Mouse (Mus musculus) CH12.LX (cell line): ENCODE results near the gene Prph2. TPM values are rescaled to one million over a fixed set of nuclear protein-coding genes. Genes with fewer than 3 reads are reported as not detected.

Experiments
- DNase-seq: peaks from one replicate; pipeline ENCODE4 v3.0.0-alpha.2; 2013; ENCODE audit errors: extremely low read depth
- H3K27ac ChIP-seq: 2 replicates; pipeline ENCODE4 v1.5.1; 2012; ENCODE audit warnings: low read depth, mild to moderate bottlenecking, control low read depth, moderate library complexity; ENCODE audit not compliant: insufficient read depth
- H3K27me3 ChIP-seq: replicated peaks from 2 replicates; pipeline ENCODE3; 2012; ENCODE audit warnings: inconsistent platforms
- H3K36me3 ChIP-seq, 2 experiments: replicated peaks in 1 of 2; 2 replicates each; pipeline versions ENCODE3 to v1.6.1; 2012; ENCODE audit warnings: inconsistent platforms in 1 of 2, low read length in 1 of 2, mild to moderate bottlenecking in 1 of 2, mixed read lengths in 1 of 2, moderate library complexity in 1 of 2; ENCODE audit not compliant: control insufficient read depth in 1 of 2, insufficient read depth in 1 of 2
- H3K4me1 ChIP-seq, 2 experiments: 2 replicates each; pipeline ENCODE4 v1.6.1; 2012; ENCODE audit warnings: inconsistent platforms in 1 of 2, moderate library complexity in 1 of 2; ENCODE audit not compliant: insufficient read depth in 2 of 2, control insufficient read depth in 1 of 2
- H3K4me2 ChIP-seq: 2 replicates; pipeline ENCODE4 v1.6.1; 2012; ENCODE audit warnings: low read depth, mild to moderate bottlenecking, control low read depth; ENCODE audit not compliant: poor library complexity, insufficient read depth, severe bottlenecking
- H3K4me3 ChIP-seq, 3 experiments: fragments of 150-350 bp in 1 of 3; sonication (generic) in 1 of 3; replicated peaks in 1 of 3; 2 replicates each; pipeline versions ENCODE3 to v1.5.1; 2011 to 2012; ENCODE audit warnings: low read depth in 2 of 3, low read length in 2 of 3, mild to moderate bottlenecking in 2 of 3, moderate library complexity in 2 of 3, control low read depth in 1 of 3, improper control_type of control experiment in 1 of 3, inconsistent platforms in 1 of 3, mixed read lengths in 1 of 3; ENCODE audit not compliant: poor library complexity in 1 of 3
- H3K79me2 ChIP-seq: replicated peaks from 2 replicates; pipeline ENCODE4 v1.6.1; 2012; ENCODE audit warnings: mild to moderate bottlenecking, moderate library complexity; ENCODE audit not compliant: control insufficient read depth, poor library complexity, insufficient read depth, severe bottlenecking; ENCODE audit errors: extremely low read depth
- H3K9ac ChIP-seq: 2 replicates; pipeline ENCODE4 v1.6.1; 2012; ENCODE audit warnings: low read depth, mild to moderate bottlenecking, control low read depth, moderate library complexity; ENCODE audit not compliant: insufficient read depth
- H3K9me3 ChIP-seq: replicated peaks from 2 replicates; pipeline ENCODE3; 2012; ENCODE audit warnings: low read length, inconsistent platforms, mixed read lengths
- BHLHE40 ChIP-seq: IDR thresholded peaks from 2 replicates; pipeline ENCODE4 v1.6.1; 2011; ENCODE audit warnings: mild to moderate bottlenecking, low read depth, low read length, improper control_type of control experiment
- CHD1 ChIP-seq: IDR thresholded peaks from 2 replicates; pipeline ENCODE4 v1.6.1; 2012; ENCODE audit warnings: low read depth, low read length, improper control_type of control experiment, inconsistent platforms
- CTCF ChIP-seq, 2 experiments: IDR thresholded peaks in 1 of 2; conservative IDR thresholded peaks in 1 of 2; 2 replicates each; pipeline ENCODE4 v1.5.1; 2011 to 2012; ENCODE audit warnings: low read depth in 2 of 2, low read length in 2 of 2, improper control_type of control experiment in 1 of 2, inconsistent platforms in 1 of 2, mild to moderate bottlenecking in 1 of 2, moderate library complexity in 1 of 2
- EP300 ChIP-seq: IDR thresholded peaks from 2 replicates; pipeline ENCODE4 v1.6.1; 2011; ENCODE audit warnings: low read length, improper control_type of control experiment
- JUN ChIP-seq: IDR thresholded peaks from 2 replicates; pipeline ENCODE4 v1.6.1; 2011; ENCODE audit warnings: low read depth, mild to moderate bottlenecking, low read length, improper control_type of control experiment, moderate library complexity; ENCODE audit not compliant: insufficient read depth
- MAFK ChIP-seq: IDR thresholded peaks from 2 replicates; pipeline ENCODE4 v1.6.1; 2011; ENCODE audit warnings: low read length, improper control_type of control experiment; ENCODE audit not compliant: insufficient replicate concordance
- MAZ ChIP-seq: IDR thresholded peaks from 2 replicates; pipeline ENCODE4 v1.6.1; 2012; ENCODE audit warnings: low read depth, mild to moderate bottlenecking, inconsistent platforms, low read length, improper control_type of control experiment, moderate library complexity
- MEF2A ChIP-seq: IDR thresholded peaks from 2 replicates; pipeline ENCODE4 v1.6.1; 2014; ENCODE audit warnings: low read depth, mild to moderate bottlenecking, inconsistent platforms, low read length, improper control_type of control experiment, borderline replicate concordance
- MYC ChIP-seq: IDR thresholded peaks from 2 replicates; pipeline ENCODE4 v1.6.1; 2011; ENCODE audit warnings: low read depth, mild to moderate bottlenecking, improper control_type of control experiment, low read length
- PAX5 ChIP-seq: IDR thresholded peaks from 2 replicates; pipeline ENCODE4 v1.6.1; 2012; ENCODE audit warnings: low read length, inconsistent platforms, mixed read lengths
- SMC3 ChIP-seq: IDR thresholded peaks from 2 replicates; pipeline ENCODE4 v1.6.1; 2011; ENCODE audit warnings: low read depth, low read length, improper control_type of control experiment
- ZMIZ1 ChIP-seq: IDR thresholded peaks from 2 replicates; pipeline ENCODE4 v1.6.1; 2012; ENCODE audit warnings: low read depth, mild to moderate bottlenecking, inconsistent platforms, low read length, improper control_type of control experiment
- dilution Hi-C: fragments of 300-500 bp; cut with MboI; formaldehyde crosslinking; loops from 2 replicates; pipeline ENCODE4 v1.14.3; 2020; ENCODE audit warnings: low sequenced_read_pairs; ENCODE audit not compliant: extremely low pct_unique_long_range_greater_than_20kb, extremely low pct_ligation_motif_present
- in situ Hi-C: fragments of 300-500 bp; cut with MboI; formaldehyde crosslinking; loops from 3 replicates; pipeline ENCODE4 v1.14.3; 2019; ENCODE audit warnings: low sequenced_read_pairs, low pct_ligation_motif_present, low pct_unique_long_range_greater_than_20kb, mixed read lengths
- polyA plus RNA-seq: library from polyadenylated mRNA; unstranded; fragments of >175 nt; gene quantifications from 2 replicates; pipeline ENCODE4 v1.2.1, GENCODE M21; 2012; ENCODE audit warnings: low read depth; ENCODE audit not compliant: insufficient read length
- total RNA-seq, 2 experiments: library from RNA; depleted of rRNA; stranded (reverse); fragments of 300-350 nt in 1 of 2; fragments of >200 nt in 1 of 2; gene quantifications; 2 replicates each; pipeline ENCODE4 v1.2.3; 2012 to 2014

The Prph2 gene
- total and polyA plus RNA-seq, 3 experiments: not detected

DNA sequence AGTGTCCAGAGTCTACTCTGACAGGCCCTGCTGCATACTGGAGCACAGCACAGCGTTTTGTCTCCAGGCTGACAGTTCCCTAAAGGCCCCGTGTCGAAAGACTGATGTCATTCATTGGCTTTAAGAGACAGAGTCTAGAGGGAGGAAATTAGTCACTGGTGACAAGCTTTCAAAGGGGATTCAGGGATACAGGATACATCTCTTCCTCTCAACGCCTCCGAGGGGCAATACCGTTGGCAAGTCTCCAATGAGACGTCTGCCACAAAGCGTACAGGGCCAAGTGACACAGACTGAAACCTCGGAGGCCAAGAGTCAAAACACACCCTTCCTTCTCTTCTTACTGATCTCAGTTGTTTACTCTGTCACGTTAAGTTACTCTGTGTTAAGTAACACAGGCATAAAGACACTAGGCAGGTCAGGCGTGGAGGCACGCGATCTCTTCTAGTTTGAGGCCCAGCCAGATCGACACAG lies 30.4 kb upstream of the Prph2 start (continued):
- no peak for TF ChIP-seq MAFK
- 0 out of 2 replicates have a peak, but pooled peaks have one; percentile 13 for TF ChIP-seq MAZ
- no peak for TF ChIP-seq ZMIZ1
- TF ChIP-seq MYC: no peak

DNA sequence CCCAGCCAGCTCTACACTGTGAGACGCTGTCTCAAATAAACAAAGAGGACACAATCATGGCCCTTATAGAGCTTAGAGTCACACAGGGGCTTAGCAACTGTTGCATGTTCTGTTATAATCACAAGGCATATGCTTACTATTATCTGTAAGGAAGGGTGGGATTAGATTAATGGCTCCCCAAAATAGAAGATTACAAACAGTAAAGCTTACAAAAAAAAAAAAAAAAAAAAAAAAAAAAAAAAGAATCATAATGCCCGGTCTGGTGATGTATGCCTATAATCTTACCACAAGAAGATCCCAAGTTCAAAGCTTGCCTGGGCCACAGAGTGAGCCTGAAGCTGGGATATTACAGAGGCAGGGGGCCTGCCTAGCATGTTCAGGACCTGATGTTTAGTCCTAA lies 29.9 kb upstream of the Prph2 start:
- H3K27ac ChIP-seq: no peak overlapping the region
- no peak for TF ChIP-seq CHD1
- no peak for TF ChIP-seq PAX5
- TF ChIP-seq SMC3: no peak
- no peak overlapping the region for H3K4me3 ChIP-seq
- H3K79me2 ChIP-seq: no peaks in the 10 kb centered on the region
- peak overlapping the region; percentile 23; the same call in 1 of the 2 replicates for H3K4me2 ChIP-seq
- H3K9me3 ChIP-seq: no peaks in the 10 kb centered on the region
- no peak for DNase-seq
- H3K27me3 ChIP-seq: no peaks in the 10 kb centered on the region
- H3K4me1 ChIP-seq: peaks cover 11 to 22% of the 10 kb centered on the region in 2 experiments
- in situ Hi-C loops: loop anchor here (10.0 kb wide), 1 partner anchor 96 kb away; the partner anchor contains the start of gene Rpl7l1
- H3K36me3 ChIP-seq: peaks cover 0 to 31% of the 10 kb centered on the region in 2 experiments
- H3K9ac ChIP-seq: no peak overlapping the region; the same call in 1 of the 2 replicates
- dilution Hi-C loops: no loop called here

DNA sequence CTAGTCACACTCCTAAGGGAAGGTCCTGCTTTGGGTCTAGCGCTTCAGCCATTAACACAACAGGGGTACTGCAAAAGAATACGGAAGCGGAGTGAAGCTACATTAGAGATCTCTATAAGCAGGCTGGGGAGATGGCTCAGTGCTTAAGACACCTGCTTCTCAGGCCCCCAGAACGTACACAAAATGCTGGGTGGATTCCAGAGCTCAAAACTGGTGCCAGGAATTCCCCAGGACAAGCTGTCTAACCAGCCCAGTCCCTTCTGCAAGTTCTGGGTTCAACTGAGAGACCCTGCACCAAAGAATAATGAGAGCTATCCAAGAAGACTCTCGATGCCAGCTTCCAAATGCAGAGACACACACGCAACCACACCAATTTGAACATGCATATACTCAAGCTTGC lies 28.5 kb upstream of the Prph2 start:
- dilution Hi-C loops: no loop called here
- H3K4me3 ChIP-seq: no peak overlapping the region
- no peaks in the 10 kb centered on the region for H3K27me3 ChIP-seq
- TF ChIP-seq MEF2A (no peak), CHD1 (no peak), BHLHE40 (no peak), EP300 (no peak), CTCF (conservative IDR thresholded peaks at IDR 0.05 in 1 of 2, IDR thresholded peaks at IDR 0.05 in 1 of 2; ENCODE audit: low read depth in 2 of 2, low read length in 2 of 2) (no peak), JUN (no peak), MAFK (no peak)
- H3K4me1 ChIP-seq: peaks cover 11 to 22% of the 10 kb centered on the region in 2 experiments
- no peak overlapping the region for H3K9ac ChIP-seq
- H3K79me2 ChIP-seq: no peaks in the 10 kb centered on the region
- no peak for DNase-seq
- no peak overlapping the region for H3K4me2 ChIP-seq
- no peak overlapping the region for H3K27ac ChIP-seq
- in situ Hi-C loops: loop anchor here (10.0 kb wide), 1 partner anchor 97 kb away; the partner anchor contains the start of gene Rpl7l1
- H3K9me3 ChIP-seq: no peaks in the 10 kb centered on the region
- H3K36me3 ChIP-seq: peaks cover 0 to 38% of the 10 kb centered on the region in 2 experiments
